Mouse (Mus musculus): Measurements from ENCODE around the gene Yif1b. TPM values are rescaled to one million over a fixed set of nuclear protein-coding genes. Genes with fewer than 3 reads are reported as not detected.

The Yif1b gene
- polyA plus RNA-seq, 2 experiments, result 107 to 139 TPM

GRCm38 (mm10) chr7:29259781-29260730, 21.9 kb downstream of the Yif1b start:
- 0 out of 2 replicates have a peak, but pooled peaks have one; percentile 31 for ATAC-seq (ENCODE audit: low FRiP score, low read depth)
- H3K9ac ChIP-seq (ENCODE audit: low read depth, low read length, severe bottlenecking), result no peak overlapping the region
- H3K4me3 ChIP-seq (replicated peaks; ENCODE audit: low read length), result no peak overlapping the region
- no peak for DNase-seq (ENCODE audit: low spot score)
- no peak overlapping the region for H3K4me2 ChIP-seq (replicated peaks; ENCODE audit: low read depth, low read length, severe bottlenecking)
- H3K9me3 ChIP-seq (ENCODE audit: control insufficient read depth, low read length), result no peaks in the 10 kb centered on the region
- H3K27me3 ChIP-seq (ENCODE audit: control insufficient read depth, insufficient read depth, low read length), result no peaks in the 10 kb centered on the region
- TF ChIP-seq POLR2A (IDR thresholded peaks at IDR 0.05; ENCODE audit: borderline replicate concordance, extremely low read depth, insufficient read depth, insufficient read length), result no peak
- no peaks in the 10 kb centered on the region for H3K4me1 ChIP-seq (ENCODE audit: control insufficient read depth, insufficient read depth, low read length)
- peaks cover 5% of the 10 kb centered on the region for H3K36me3 ChIP-seq (ENCODE audit: control insufficient read depth, insufficient read depth, low read length)
- WGBS, result 72% methylated on average over 10 of the region's 10 CpGs
- no peak overlapping the region for H3K27ac ChIP-seq (replicated peaks; ENCODE audit: low read depth, low read length)

DNA sequence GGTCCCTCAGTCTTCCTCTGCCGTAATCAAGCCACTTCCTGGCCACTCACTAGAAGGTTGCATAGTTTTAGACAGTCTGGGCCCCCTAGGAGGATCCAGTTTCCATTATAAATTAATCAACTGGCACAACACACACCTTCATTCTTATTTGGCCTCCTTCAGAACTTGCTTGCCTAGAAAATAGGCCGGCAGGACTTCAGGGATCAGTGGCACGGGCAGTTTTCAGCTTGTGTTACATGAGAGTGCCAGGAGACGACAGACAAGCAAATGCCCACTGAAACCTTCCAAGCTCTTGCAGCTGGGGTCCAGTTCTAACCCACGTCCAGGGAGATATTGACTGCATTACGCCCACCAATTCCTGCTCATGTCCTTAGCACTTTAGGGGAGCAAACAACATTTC, 24.0 kb downstream of the Yif1b start:
- no peak overlapping the region for H3K4me3 ChIP-seq (replicated peaks; ENCODE audit: low read length)
- no peak overlapping the region for H3K27ac ChIP-seq (replicated peaks; ENCODE audit: low read depth, low read length)
- H3K4me1 ChIP-seq (ENCODE audit: control insufficient read depth, insufficient read depth, low read length), result peaks cover 5% of the 10 kb centered on the region; the same call in 1 of the 2 replicates
- H3K4me2 ChIP-seq (replicated peaks; ENCODE audit: low read depth, low read length, severe bottlenecking), result no peak overlapping the region
- H3K9ac ChIP-seq (ENCODE audit: low read depth, low read length, severe bottlenecking), result no peak overlapping the region
- ATAC-seq (ENCODE audit: low FRiP score, low read depth) (no peak), DNase-seq (ENCODE audit: low spot score) (no peak)
- H3K36me3 ChIP-seq (ENCODE audit: control insufficient read depth, insufficient read depth, low read length), result no peaks in the 10 kb centered on the region; the same call in 1 of the 2 replicates
- 58% methylated on average over 6 of the region's 6 CpGs for WGBS
- TF ChIP-seq POLR2A (IDR thresholded peaks at IDR 0.05; ENCODE audit: borderline replicate concordance, extremely low read depth, insufficient read depth, insufficient read length), result no peak
- no peaks in the 10 kb centered on the region for H3K9me3 ChIP-seq (ENCODE audit: control insufficient read depth, low read length)
- no peaks in the 10 kb centered on the region for H3K27me3 ChIP-seq (ENCODE audit: control insufficient read depth, insufficient read depth, low read length)

GRCm38 (mm10) chr7:29263831-29264230, 25.7 kb downstream of the Yif1b start:
- Histone ChIP-seq H3K27me3 (ENCODE audit: control insufficient read depth, insufficient read depth, low read length) (no peaks in the 10 kb centered on the region), H3K4me2 (replicated peaks; ENCODE audit: low read depth, low read length, severe bottlenecking) (no peak overlapping the region), H3K36me3 (ENCODE audit: control insufficient read depth, insufficient read depth, low read length) (no peaks in the 10 kb centered on the region; the same call in 1 of the 2 replicates), H3K27ac (replicated peaks; ENCODE audit: low read depth, low read length) (no peak overlapping the region), H3K4me3 (replicated peaks; ENCODE audit: low read length) (no peak overlapping the region), H3K4me1 (ENCODE audit: control insufficient read depth, insufficient read depth, low read length) (peaks cover 5% of the 10 kb centered on the region; the same call in 1 of the 2 replicates), H3K9ac (ENCODE audit: low read depth, low read length, severe bottlenecking) (no peak overlapping the region), H3K9me3 (ENCODE audit: control insufficient read depth, low read length) (no peaks in the 10 kb centered on the region)
- DNase-seq (ENCODE audit: low spot score) (no peak), ATAC-seq (ENCODE audit: low FRiP score, low read depth) (no peak)
- whole genome bisulfite sequencing, result 86% methylated on average over 3 of the region's 3 CpGs
- no peak for TF ChIP-seq POLR2A (IDR thresholded peaks at IDR 0.05; ENCODE audit: borderline replicate concordance, extremely low read depth, insufficient read depth, insufficient read length)

- 88% methylated on average over 7 of the region's 7 CpGs for WGBS
- H3K27ac ChIP-seq (replicated peaks; ENCODE audit: low read depth, low read length), result no peak overlapping the region
These were observed 27.5 kb downstream of the Yif1b start for GRCm38 (mm10) chr7:29265636-29266035.

DNA sequence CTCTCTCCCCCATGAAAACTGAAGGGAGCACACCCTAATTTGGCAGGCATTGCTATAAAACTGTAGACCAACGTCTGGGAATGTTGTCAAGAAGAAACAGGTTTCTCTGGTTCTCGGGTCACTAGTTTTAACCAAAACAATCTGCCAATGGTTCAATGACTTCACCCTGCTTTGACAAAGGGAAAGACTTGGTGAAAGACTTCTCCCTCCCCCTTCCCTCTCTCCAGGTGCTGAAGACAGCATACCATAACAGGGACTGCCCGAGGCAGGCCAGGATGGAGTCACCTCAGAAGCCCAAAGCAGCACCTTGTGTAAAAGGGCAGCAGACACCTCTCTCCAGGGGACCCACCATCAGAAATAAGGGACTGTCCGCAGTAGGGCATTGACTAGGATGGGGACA, 28.8 kb downstream of the Yif1b start:
- ATAC-seq (ENCODE audit: low FRiP score, low read depth), result no peak
- no peak for DNase-seq (ENCODE audit: low spot score)
- H3K27ac ChIP-seq (replicated peaks; ENCODE audit: low read depth, low read length), result no peak overlapping the region
- H3K9ac ChIP-seq (ENCODE audit: low read depth, low read length, severe bottlenecking), result no peak overlapping the region
- peaks cover 15% of the 10 kb centered on the region for H3K4me1 ChIP-seq (ENCODE audit: control insufficient read depth, insufficient read depth, low read length)
- H3K4me2 ChIP-seq (replicated peaks; ENCODE audit: low read depth, low read length, severe bottlenecking), result no peak overlapping the region
- no peaks in the 10 kb centered on the region for H3K27me3 ChIP-seq (ENCODE audit: control insufficient read depth, insufficient read depth, low read length)
- 34% methylated on average over 4 of the region's 4 CpGs for WGBS
- no peaks in the 10 kb centered on the region for H3K9me3 ChIP-seq (ENCODE audit: control insufficient read depth, low read length)
- H3K36me3 ChIP-seq (ENCODE audit: control insufficient read depth, insufficient read depth, low read length), result no peaks in the 10 kb centered on the region
- TF ChIP-seq POLR2A (IDR thresholded peaks at IDR 0.05; ENCODE audit: borderline replicate concordance, extremely low read depth, insufficient read depth, insufficient read length), result no peak
- H3K4me3 ChIP-seq (replicated peaks; ENCODE audit: low read length), result no peak overlapping the region

More at GRCm38 (mm10) chr7:29265636-29266035, 27.5 kb downstream of the Yif1b start:
- Histone ChIP-seq H3K9ac (ENCODE audit: low read depth, low read length, severe bottlenecking) (no peak overlapping the region), H3K27me3 (ENCODE audit: control insufficient read depth, insufficient read depth, low read length) (no peaks in the 10 kb centered on the region), H3K9me3 (ENCODE audit: control insufficient read depth, low read length) (no peaks in the 10 kb centered on the region), H3K4me2 (replicated peaks; ENCODE audit: low read depth, low read length, severe bottlenecking) (no peak overlapping the region), H3K4me3 (replicated peaks; ENCODE audit: low read length) (no peak overlapping the region), H3K4me1 (ENCODE audit: control insufficient read depth, insufficient read depth, low read length) (peaks cover 5% of the 10 kb centered on the region; the same call in 1 of the 2 replicates), H3K36me3 (ENCODE audit: control insufficient read depth, insufficient read depth, low read length) (no peaks in the 10 kb centered on the region)
- DNase-seq (ENCODE audit: low spot score), result no peak
- ATAC-seq (ENCODE audit: low FRiP score, low read depth), result no peak
- no peak for TF ChIP-seq POLR2A (IDR thresholded peaks at IDR 0.05; ENCODE audit: borderline replicate concordance, extremely low read depth, insufficient read depth, insufficient read length)

Measured in limb, embryonic 14.5 days (tissue).